In the genomic region with DNA sequence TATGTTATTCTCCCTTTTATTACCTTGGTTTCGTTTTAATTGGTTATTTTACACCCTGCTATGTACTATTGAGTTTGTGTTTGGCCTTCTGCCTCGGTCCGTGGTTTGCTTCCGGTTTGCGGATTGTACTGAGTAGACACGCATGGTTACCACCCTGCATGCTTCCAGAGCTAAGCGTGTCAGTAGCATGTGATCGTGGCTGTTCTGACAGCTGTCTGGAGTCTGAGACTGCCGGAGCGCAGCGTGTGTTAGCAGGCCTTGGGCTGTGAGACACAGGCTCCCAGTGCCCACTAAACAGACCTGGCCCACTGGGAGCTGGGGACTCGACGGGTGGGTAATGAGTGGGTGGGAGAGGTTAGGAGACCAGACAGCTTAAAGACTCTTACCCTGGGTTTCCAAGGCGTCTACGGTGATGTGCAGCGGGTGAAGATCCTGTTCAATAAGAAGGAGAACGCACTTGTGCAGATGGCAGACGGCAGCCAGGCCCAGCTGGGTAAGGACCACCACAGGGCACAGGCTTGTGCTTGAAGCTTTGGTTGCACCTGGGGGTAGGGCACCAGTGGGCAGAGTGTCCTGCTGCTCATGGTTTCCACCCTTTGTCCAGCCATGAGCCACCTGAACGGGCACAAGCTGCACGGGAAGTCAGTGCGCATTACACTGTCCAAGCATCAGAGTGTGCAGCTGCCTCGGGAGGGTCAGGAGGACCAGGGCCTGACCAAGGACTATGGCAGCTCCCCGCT, we compare ENCODE assay signal across 1 mouse cellular context.
A peak's percentile ranks its signal among the peaks of the same experiment; 100 is the strongest.
TF ChIP-seq lines count a peak whose summit lies in the region.

No protein-coding gene starts in this region.

TF ChIP-seq in MEL, 35 proteins besides CTCF, POLR2A, EP300 and RAD21:
- TF ChIP-seq GATA1 (IDR thresholded peaks at IDR 0.05; ENCODE audit: low read depth, low read length) (no peak), POLR2AphosphoS5 (IDR thresholded peaks at IDR 0.05; ENCODE audit: borderline replicate concordance, low read depth, low read length) (peak; percentile 16; the same call in 1 of the 2 replicates)
